Mouse (Mus musculus) gastrocnemius, postnatal 10 days (tissue): ENCODE results near the gene Nkiras2. TPM values are rescaled to one million over a fixed set of nuclear protein-coding genes. Genes with fewer than 3 reads are reported as not detected.
"Not testable (repeated sequence)": the region's sequence is repeated elsewhere in the genome, so short reads cannot be mapped to it uniquely, and the experiment has no call there.

ENCODE experiments used
- DNase-seq: peaks from one replicate; pipeline ENCODE4 v3.0.0; 2021; ENCODE audit warnings: mixed read lengths
- total RNA-seq, 2 experiments: library from RNA; stranded (reverse); gene quantifications; 2 replicates each; pipeline ENCODE4 v1.2.3; 2021

The Nkiras2 gene
- total RNA-seq, 2 experiments from 2014 or later = 29.1 to 30.1 TPM

DNA sequence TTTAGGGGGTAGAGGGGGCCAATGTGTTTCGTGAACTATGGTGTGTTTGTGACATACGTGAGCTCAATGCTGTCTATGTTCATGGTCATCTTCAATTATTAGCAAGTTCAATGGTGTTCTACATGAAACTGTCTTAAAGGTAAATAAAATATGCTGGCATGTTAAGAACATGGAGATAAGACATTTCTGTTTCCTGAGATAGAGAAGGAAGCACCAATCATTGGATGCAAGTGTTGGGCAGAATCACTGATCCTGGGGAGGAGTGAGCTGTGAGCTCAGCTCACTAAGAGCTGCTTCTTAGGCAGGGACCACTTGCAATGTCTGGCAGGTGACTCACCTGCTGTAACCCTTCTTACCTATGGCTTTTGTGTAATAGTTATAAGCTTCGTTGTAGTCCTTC is 17.7 kb upstream of the Nkiras2 start:
- DNase-seq = no peak

DNA sequence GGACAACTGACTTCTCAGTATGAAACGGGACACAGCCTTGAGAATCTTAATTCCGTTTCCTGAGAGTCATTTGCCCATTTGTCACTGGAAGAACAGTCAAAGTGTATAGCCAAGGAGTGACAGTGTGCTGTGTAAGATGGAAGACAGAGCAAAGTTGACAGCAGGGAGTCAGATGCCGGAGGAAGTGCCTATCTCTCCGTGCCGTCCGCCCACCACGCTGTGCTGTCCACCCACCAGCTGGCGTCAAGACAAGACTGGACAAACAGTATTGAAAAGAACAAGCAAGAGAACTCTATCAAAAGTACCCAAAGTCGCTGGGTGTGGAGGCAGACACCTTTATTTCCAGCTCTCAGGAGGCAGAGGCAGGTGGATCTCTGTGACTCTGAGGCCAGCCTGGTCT is 15.9 kb upstream of the Nkiras2 start:
- DNase-seq = no peak

DNA sequence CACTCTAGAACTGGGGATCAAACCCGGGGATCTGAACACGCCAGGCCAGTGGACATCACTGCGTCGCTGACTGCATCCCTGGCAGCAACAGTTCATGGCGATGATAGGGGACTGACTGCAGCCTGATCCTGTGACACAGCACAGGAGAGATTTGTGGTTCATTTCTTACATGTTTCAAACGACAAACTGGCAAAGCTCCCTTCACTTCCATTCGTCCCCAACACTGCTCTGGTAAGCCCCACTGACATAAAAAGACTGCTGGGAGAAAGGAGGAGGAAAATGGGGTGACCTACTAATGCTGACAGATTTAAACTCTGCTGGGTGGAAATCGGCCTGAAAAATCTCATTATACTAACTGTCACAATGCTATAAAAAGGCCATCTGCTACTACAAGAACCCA is 15.2 kb upstream of the Nkiras2 start:
- no peak for DNase-seq

GRCm38 (mm10) chr11:100604321-100605005 is 14.6 kb upstream of the Nkiras2 start:
- DNase-seq = no peak

DNA sequence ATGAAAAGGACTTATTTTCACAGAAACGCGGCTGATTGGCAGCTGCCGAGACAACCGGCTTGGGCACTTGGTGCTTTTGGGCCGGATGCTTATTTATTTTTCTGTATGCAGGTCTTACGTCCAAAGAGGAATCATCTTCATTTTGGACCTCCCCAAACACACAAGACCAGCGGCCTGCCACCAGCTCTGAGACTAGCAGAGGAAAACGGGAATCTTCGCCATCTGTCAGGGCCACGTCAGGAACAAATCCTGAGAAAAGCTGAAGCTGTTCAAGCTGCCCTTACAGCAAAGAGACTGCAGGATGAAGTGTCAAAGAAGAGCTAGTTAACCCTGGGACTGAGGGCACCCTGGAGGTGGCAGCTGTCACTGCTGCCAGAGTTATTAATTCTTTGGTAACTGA is 13.6 kb upstream of the Nkiras2 start:
- no peak for DNase-seq

GRCm38 (mm10) chr11:100607121-100607520 is 11.9 kb upstream of the Nkiras2 start:
- DNase-seq = no peak

DNA sequence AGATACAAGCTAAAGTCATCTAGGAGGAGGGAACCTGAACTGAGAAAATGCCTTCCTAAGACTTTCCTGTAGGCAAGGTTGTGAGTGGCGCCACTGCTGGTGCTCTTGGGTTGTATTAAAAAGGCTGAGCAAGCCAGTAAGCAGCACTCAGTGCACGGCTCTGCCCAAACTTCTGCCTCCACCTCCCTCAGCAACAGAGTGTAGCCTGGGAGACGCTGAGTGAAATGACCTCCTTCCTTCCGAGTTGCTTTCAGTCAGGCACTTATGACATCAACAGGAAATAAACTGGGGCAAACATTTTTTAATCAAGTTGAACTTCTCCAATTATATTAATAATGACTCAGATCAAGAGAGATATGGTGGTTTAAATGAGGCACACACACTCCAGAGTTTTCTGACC is 10.2 kb upstream of the Nkiras2 start:
- no peak for DNase-seq

DNA sequence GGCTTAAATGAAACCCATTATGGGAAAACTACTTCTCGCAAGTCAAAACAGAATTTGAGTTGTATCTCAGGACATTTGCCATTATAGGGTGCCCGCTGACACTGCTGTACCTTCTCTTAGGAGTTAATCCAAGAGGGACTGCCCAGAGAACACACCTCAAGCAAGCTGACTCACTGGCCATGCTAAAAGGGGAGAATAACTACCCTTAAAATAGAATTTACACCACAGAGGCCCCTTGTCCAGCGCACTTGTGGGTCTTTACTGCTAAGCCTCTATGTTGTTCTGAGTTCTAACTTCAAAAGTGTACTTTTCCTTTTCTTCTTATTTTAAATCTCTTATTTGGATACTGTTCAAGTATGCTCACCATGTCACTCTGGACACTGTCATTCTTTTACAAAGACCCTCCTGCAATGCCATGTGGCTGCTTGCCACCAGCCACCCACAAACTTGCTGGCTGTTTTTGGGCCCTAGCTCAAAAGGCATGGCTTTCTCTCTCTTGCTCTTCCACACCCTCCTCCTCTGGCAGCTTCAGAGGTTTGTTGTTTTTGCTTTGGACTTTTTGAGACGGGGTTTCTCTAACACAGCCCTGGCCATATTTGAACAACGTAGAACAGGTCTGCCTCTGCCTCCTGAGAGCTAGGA is 9.6 kb upstream of the Nkiras2 start:
- DNase-seq = no peak

DNA sequence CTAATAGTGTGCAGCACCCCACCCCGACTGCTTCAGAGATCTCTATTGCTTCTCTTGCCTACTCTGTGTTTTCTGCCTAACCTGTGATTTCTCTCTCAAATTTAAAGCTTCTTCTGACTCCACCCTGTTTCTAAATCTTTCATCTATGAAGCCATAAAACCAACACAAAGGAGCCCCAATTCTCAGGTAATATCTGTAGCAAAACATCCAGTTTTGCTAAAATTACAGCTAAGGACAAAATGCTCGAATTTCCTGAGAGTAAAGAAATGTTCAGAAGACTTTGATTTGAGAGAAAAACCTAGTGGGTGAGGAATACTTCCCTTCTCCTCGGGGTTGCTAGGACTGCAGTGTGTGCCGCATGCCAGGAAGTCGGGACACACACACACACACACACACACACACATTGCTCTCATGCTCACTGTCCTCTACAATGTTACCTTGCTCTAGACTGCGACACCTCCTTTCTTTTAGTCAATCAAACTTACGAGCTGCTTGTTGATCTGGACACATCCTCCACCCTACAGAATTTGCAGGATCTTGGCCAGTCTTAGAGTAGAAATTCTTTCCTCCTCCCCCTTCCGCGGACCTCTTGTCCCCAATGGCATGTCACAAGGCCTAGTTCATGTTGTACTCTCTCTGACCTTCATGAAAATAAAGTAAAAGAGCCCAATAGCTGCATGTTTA is 8.9 kb upstream of the Nkiras2 start:
- no peak for DNase-seq

GRCm38 (mm10) chr11:100611627-100612026 is 7.4 kb upstream of the Nkiras2 start:
- no peak for DNase-seq

DNA sequence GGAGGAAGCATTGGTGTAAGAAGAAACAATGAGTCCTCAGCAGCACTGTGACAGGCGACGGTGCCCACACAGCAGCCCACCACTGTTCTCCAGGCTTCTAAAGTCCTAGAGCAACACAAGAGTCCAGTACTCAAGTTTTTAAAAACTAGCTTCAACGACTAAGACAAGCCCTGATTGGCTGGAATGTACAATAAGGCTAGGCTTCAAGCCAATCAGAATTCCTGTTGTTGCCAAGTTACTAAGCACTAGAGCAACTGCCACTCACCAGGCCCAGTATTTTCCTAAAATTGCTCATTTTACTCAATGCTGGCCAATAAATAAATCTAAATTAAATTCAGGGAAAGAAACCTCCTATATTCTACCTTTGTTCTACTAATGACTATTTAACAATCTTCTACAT is 5.8 kb upstream of the Nkiras2 start:
- no peak for DNase-seq

DNA sequence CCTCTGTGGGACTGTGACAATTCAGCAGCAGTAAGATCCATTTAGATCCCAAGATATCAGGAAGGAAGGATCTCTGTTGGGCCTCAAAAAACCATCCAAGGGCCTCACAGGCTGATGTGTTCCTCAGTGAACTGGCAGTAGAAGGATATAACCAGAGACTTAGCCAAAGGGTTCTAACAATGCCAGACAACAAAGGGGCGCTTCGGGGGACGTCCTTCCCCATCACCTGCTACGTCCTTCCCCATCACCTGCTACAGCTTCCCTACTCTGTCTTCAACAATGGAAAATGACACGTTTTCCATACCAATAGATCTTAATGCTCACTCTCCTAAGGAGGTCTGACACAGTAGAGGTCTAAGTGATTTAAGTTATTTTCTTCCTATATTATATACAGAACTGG is 2.7 kb upstream of the Nkiras2 start:
- DNase-seq = no peak

DNA sequence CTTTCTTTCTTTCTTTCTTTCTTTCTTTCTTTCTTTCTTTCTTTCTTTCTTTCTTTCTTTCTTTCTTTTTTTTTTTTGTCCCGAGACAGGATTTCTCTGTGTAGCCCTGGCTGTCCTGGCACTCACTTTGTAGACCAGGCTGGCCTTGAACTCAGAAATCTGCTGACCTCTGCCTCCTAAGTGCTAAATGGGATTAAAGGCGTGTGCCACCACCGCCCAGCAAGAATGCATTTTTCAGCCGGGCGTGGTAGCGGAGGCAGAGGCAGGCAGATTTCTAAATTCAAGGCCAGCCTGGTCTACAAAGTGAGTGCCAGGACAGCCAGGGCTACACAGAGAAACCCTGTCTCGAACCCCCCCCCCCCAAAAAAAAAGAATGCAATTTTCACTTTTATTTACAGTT is 2.2 kb upstream of the Nkiras2 start:
- not testable (repeated sequence) for DNase-seq

- no peak for DNase-seq
Measured at GRCm38 (mm10) chr11:100617480-100617879, 1.6 kb upstream of the Nkiras2 start.

DNA sequence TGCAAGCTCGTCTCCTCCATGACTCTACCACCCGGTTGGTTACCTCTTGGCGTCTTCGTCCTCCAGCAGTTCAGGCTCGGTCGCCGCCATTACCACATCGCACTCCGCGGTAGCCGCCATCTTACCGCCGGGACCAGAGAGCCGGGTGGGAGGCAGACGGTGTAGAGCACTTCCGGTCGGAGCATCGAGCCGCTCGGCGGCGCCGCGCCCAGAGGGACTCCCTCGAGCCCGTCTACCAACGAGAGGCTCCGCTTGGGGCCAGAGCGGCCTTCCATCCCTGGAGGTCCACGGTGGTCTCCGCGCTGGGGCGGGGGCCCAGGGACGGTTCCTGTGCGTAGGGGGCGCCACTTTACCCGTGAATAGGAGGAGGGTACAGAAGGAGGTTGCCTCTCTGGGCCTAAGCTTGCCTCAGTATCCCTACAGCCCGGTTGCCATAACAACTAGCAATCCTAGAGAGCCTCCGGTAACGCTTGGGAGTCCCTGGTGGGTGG is 486 bp downstream of the Nkiras2 start:
- DNase-seq = peak; percentile 94

GRCm38 (mm10) chr11:100619982-100620381 is 938 bp downstream of the Nkiras2 start, which contains the start of gene Dnajc7:
TSS of gene Dnajc7 (minus strand) at chr11:100620168.
- DNase-seq = no peak

DNA sequence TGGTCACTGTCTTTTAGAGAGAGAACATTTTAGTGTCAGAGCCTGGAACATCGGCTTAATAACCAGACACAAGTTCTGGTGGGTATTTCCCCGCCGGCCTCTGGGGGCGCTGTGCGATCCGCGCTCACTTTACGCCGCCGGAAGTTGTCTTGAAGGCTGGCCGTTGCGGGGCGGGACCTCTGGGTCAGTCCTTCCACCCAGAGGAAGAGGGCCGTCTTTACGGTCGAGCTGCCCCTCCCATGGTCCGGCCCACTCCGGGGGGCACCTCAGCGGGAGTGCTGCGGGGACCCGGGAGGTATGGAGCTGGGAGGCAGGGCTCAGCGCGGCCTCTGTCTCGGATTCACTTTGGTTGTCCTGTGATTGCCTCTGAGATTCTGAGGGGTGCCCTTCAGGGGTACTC is 3.7 kb downstream of the Nkiras2 start:
- peak; percentile 95 for DNase-seq

DNA sequence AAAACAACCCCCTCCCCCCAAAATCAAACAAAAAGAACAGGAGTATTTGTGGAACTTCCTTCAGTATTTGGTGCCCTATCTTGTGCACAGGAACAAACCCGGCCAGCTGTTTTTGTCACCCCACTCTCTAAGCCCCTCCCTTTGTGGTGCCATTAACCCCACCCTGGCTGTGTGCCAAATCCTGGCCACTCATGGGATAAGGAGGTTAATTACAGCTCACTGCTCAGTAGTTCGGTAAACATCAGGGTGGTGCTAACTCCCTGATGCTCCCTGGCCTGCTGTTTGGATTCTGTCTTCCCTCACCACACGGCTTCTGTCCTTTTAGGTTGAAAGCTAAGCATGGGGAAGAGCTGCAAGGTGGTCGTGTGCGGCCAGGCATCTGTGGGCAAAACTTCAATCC is 4.8 kb downstream of the Nkiras2 start:
- DNase-seq = peak; percentile 53

DNA sequence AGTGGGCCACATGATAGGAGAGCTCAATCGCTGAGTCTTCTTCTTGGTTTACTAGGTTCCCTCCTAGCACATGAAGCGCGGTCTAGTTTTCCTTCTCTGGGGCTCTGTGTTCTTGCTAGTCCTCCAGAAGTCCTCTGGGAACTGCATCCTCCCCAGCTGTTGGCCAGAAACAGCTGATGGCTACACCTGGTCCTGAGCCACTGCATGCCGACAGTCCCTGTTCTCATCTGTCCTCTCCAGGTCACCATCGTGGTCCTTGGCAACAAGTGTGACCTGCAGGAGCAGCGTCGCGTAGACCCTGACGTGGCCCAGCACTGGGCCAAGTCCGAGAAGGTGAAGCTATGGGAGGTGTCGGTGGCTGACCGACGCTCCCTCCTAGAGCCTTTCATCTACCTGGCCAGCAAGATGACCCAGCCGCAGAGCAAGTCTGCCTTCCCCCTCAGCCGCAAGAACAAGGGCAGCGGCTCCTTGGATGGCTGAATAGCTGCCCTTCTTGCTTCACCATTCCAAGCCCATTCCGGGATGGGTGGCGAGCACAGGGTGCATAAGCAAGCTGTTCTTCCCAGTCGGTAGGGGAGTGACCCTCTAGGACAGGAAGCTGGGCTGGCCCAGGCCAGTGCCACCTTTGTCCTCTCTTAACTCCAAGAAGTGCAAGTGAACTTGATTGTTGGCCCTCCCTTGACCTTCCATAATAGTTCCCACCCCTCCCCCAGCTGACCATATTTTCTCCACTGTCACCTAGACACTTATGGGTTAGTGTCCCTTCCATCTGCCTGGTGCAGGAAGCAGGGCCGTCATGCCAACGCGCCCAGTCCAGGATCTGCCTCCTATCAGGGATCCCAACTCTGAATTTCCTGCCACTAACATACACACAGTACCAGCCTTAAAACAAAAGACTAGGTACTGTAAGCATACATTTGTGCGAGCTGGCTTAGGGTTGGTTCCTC is 7.0 kb downstream of the Nkiras2 start:
- DNase-seq = no peak

DNA sequence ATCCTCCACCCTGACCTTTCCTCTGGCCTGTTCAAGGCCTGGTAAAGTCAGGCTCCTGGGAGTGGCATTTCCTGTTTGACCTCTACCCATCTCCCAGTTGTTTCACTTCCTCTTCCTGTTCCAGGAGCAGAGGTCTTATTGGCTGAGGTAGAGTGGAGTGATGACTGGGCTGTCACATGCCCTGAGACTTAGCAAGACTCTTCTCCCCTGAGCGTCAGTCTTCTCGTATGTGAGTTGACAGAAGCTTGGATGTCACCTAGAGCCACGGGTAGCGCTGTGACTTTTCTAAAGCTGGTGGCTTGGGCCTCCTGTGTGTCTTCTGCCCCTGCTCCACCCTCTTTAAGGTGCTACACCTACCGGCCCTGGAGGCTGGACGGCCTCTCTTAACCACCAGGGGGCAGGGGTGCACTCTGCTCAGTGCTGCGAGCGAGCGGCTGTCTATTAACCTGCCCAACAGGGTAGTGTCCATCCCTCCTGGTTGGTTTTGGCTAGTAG is 7.7 kb downstream of the Nkiras2 start:
- DNase-seq = peak; percentile 84

GRCm38 (mm10) chr11:100628056-100628455 is 9.0 kb downstream of the Nkiras2 start:
- no peak for DNase-seq

GRCm38 (mm10) chr11:100628862-100629352 is 9.9 kb downstream of the Nkiras2 start:
- peak; percentile 68 for DNase-seq
